Mouse (Mus musculus): ENCODE data around the gene Cnksr3. TPM values are rescaled to one million over a fixed set of nuclear protein-coding genes. Genes with fewer than 3 reads are reported as not detected.

The Cnksr3 gene
- total and polyA plus RNA-seq, 3 experiments: not detected

GRCm38 (mm10) chr10:7212537-7212936, 500 bp upstream of the Cnksr3 start:
- H3K27ac ChIP-seq (ENCODE audit: control insufficient read depth, low read depth, low read length): no peak overlapping the region
- H3K79me2 ChIP-seq (ENCODE audit: control insufficient read depth, insufficient read depth, low read length, poor library complexity): no peaks in the 10 kb centered on the region
- H3K9me3 ChIP-seq (replicated peaks; ENCODE audit: insufficient read depth, low read length): no peaks in the 10 kb centered on the region
- no peak for DNase-seq (ENCODE audit: low read depth, low spot score)
- no peaks in the 10 kb centered on the region for H3K27me3 ChIP-seq (ENCODE audit: control insufficient read depth in 1 of 2, insufficient read depth in 2 of 2, low read length in 2 of 2)
- H3K4me1 ChIP-seq (ENCODE audit: control insufficient read depth in 1 of 2, insufficient read depth in 2 of 2, low read length in 2 of 2): no peaks in the 10 kb centered on the region
- no peak overlapping the region for H3K9ac ChIP-seq (ENCODE audit: control insufficient read depth, low read depth, low read length, poor library complexity, severe bottlenecking)
- TF ChIP-seq USF2 (IDR thresholded peaks at IDR 0.05; ENCODE audit: borderline replicate concordance in 1 of 2, insufficient read depth in 1 of 2, low read depth in 1 of 2, low read length in 2 of 2): no peak
- no peaks in the 10 kb centered on the region for H3K36me3 ChIP-seq (ENCODE audit: control insufficient read depth in 1 of 2, insufficient read depth in 2 of 2, low read length in 2 of 2)
- H3K4me3 ChIP-seq (ENCODE audit: control insufficient read depth in 1 of 2, insufficient read depth in 1 of 2, low read depth in 2 of 2, low read length in 2 of 2): no peak overlapping the region

- Histone ChIP-seq H3K27ac (ENCODE audit: control insufficient read depth, low read depth, low read length) (no peak overlapping the region), H3K4me1 (ENCODE audit: control insufficient read depth in 1 of 2, insufficient read depth in 2 of 2, low read length in 2 of 2) (no peaks in the 10 kb centered on the region), H3K9me3 (replicated peaks; ENCODE audit: insufficient read depth, low read length) (no peaks in the 10 kb centered on the region), H3K4me3 (ENCODE audit: control insufficient read depth in 1 of 2, insufficient read depth in 1 of 2, low read depth in 2 of 2, low read length in 2 of 2) (no peak overlapping the region), H3K9ac (ENCODE audit: control insufficient read depth, low read depth, low read length, poor library complexity, severe bottlenecking) (no peak overlapping the region), H3K27me3 (ENCODE audit: control insufficient read depth in 1 of 2, insufficient read depth in 2 of 2, low read length in 2 of 2) (no peaks in the 10 kb centered on the region), H3K79me2 (ENCODE audit: control insufficient read depth, insufficient read depth, low read length, poor library complexity) (no peaks in the 10 kb centered on the region), H3K36me3 (ENCODE audit: control insufficient read depth in 1 of 2, insufficient read depth in 2 of 2, low read length in 2 of 2) (no peaks in the 10 kb centered on the region)
- TF ChIP-seq NELFE (IDR thresholded peaks at IDR 0.05; ENCODE audit: low read depth, low read length) (no peak), GATA1 (IDR thresholded peaks at IDR 0.05; ENCODE audit: low read depth, low read length) (no peak), TCF12 (IDR thresholded peaks at IDR 0.05; ENCODE audit: low read depth, low read length) (no peak), MAX (IDR thresholded peaks at IDR 0.05; ENCODE audit: low read length) (no peak), CHD1 (IDR thresholded peaks at IDR 0.05; ENCODE audit: low read depth, low read length) (no peak), MYB (IDR thresholded peaks at IDR 0.05; ENCODE audit: low read depth, low read length) (no peak), KAT2A (conservative IDR thresholded peaks at IDR 0.05; ENCODE audit: low read depth, low read length) (no peak), ZC3H11A (IDR thresholded peaks at IDR 0.05; ENCODE audit: low read depth, low read length) (no peak), USF1 (IDR thresholded peaks at IDR 0.05; ENCODE audit: low read depth, low read length) (no peak), HCFC1 (IDR thresholded peaks at IDR 0.05; ENCODE audit: low read depth, low read length) (no peak), NRF1 (IDR thresholded peaks at IDR 0.05; ENCODE audit: insufficient read depth, low read depth, low read length, poor library complexity, severe bottlenecking) (no peak), ELF1 (IDR thresholded peaks at IDR 0.05; ENCODE audit: low read depth, low read length) (no peak), SMC3 (IDR thresholded peaks at IDR 0.05; ENCODE audit: low read depth, low read length) (no peak), JUND (IDR thresholded peaks at IDR 0.05; ENCODE audit: low read depth, low read length) (no peak), ETS1 (IDR thresholded peaks at IDR 0.05; ENCODE audit: low read depth, low read length) (no peak), CHD2 (IDR thresholded peaks at IDR 0.05; ENCODE audit: low read length) (no peak), POLR2AphosphoS5 (IDR thresholded peaks at IDR 0.05; ENCODE audit: borderline replicate concordance, low read depth, low read length) (no peak), POLR2AphosphoS2 (IDR thresholded peaks at IDR 0.05; ENCODE audit: low read length) (no peak), EP300 (IDR thresholded peaks at IDR 0.05; ENCODE audit: low read depth in 1 of 2, low read length in 2 of 2) (no peak)
- DNase-seq (ENCODE audit: low read depth, low spot score): no peak
Observed at GRCm38 (mm10) chr10:7210991-7211695, 894 bp downstream of the Cnksr3 start.

Measured in MEL (cell line).